Mouse (Mus musculus) myocyte (in vitro differentiated cells): ENCODE measurements around the gene Itgae.

ENCODE experiments used
- CEBPB ChIP-seq: IDR thresholded peaks from 2 replicates; pipeline ENCODE4 v1.6.1; 2011; ENCODE audit warnings: mild to moderate bottlenecking, moderate library complexity; ENCODE audit not compliant: poor library complexity, insufficient read depth, severe bottlenecking
- E2F4 ChIP-seq: IDR thresholded peaks from one replicate; pipeline ENCODE4 v1.6.1; 2011; ENCODE audit warnings: mild to moderate bottlenecking, control low read depth, moderate library complexity; ENCODE audit not compliant: insufficient read depth
- MYOD1 ChIP-seq, 3 experiments: IDR thresholded peaks; one replicate each; pipeline ENCODE4 v1.6.1; 2011; ENCODE audit warnings: control low read depth in 2 of 3, low read depth in 2 of 3, mild to moderate bottlenecking in 2 of 3, moderate library complexity in 1 of 3; ENCODE audit not compliant: insufficient read length in 2 of 3, control insufficient read depth in 1 of 3
- MYOG ChIP-seq, 3 experiments: IDR thresholded peaks; one replicate each; pipeline ENCODE4 v1.6.1; 2011; ENCODE audit warnings: control low read depth in 2 of 3, low read depth in 2 of 3, mild to moderate bottlenecking in 2 of 3; ENCODE audit not compliant: insufficient read length in 2 of 3, control insufficient read depth in 1 of 3, insufficient read depth in 1 of 3
- POLR2A ChIP-seq: IDR thresholded peaks from one replicate; pipeline ENCODE4 v1.6.1; 2011; ENCODE audit warnings: low read depth, mild to moderate bottlenecking, control low read depth, moderate library complexity; ENCODE audit not compliant: insufficient read length
- TCF12 ChIP-seq: IDR thresholded peaks from one replicate; pipeline ENCODE4 v1.6.1; 2011; ENCODE audit warnings: mild to moderate bottlenecking, control low read depth; ENCODE audit not compliant: poor library complexity, insufficient read depth, severe bottlenecking
- TCF3 ChIP-seq: IDR thresholded peaks from one replicate; pipeline ENCODE4 v1.6.1; 2011; ENCODE audit warnings: low read depth, control low read depth; ENCODE audit not compliant: insufficient read length
- USF1 ChIP-seq: IDR thresholded peaks from one replicate; pipeline ENCODE4 v1.6.1; 2011; ENCODE audit warnings: low read depth, mild to moderate bottlenecking, control low read depth, moderate library complexity

GRCm38 (mm10) chr11:73137116-73137515, 46.7 kb downstream of the Itgae start:
- no peak for TF ChIP-seq MYOD1 (IDR thresholded peaks at IDR 0.05; ENCODE audit: control insufficient read depth in 1 of 3, insufficient read length in 2 of 3, low read depth in 2 of 3)
- no peak for TF ChIP-seq POLR2A
- no peak for TF ChIP-seq TCF3
- TF ChIP-seq CEBPB, result no peak
- no peak for TF ChIP-seq E2F4
- TF ChIP-seq USF1, result no peak
- no peak for TF ChIP-seq MYOG (IDR thresholded peaks at IDR 0.05; ENCODE audit: control insufficient read depth in 1 of 3, insufficient read depth in 1 of 3, insufficient read length in 2 of 3, low read depth in 2 of 3)
- TF ChIP-seq TCF12, result no peak
